Mouse (Mus musculus): ENCODE results near the gene Ifitm7. TPM values are rescaled to one million over a fixed set of nuclear protein-coding genes. Genes with fewer than 3 reads are reported as not detected.

Ifitm7 gene
- polyA plus RNA-seq, 1 experiment: 10.1 TPM

GRCm38 (mm10) chr16:14025091-14025990 lies 38.7 kb upstream of the Ifitm7 start:
- H3K27me3 ChIP-seq (ENCODE audit: control insufficient read depth, insufficient read depth, low read length, poor library complexity, severe bottlenecking): no peaks in the 10 kb centered on the region
- no peak overlapping the region for H3K9ac ChIP-seq (ENCODE audit: low read depth, poor library complexity, severe bottlenecking)
- no peaks in the 10 kb centered on the region for H3K9me3 ChIP-seq (replicated peaks; ENCODE audit: control insufficient read depth, insufficient read depth, low read length, poor library complexity, severe bottlenecking)
- TF ChIP-seq EP300 (IDR thresholded peaks at IDR 0.05; ENCODE audit: insufficient read depth, low read depth, low read length) (no peak), POLR2A (IDR thresholded peaks at IDR 0.05; ENCODE audit: insufficient read depth, low read length) (no peak), CTCF (IDR thresholded peaks at IDR 0.05; ENCODE audit: low read depth, low read length) (no peak)
- no peak overlapping the region for H3K4me3 ChIP-seq (ENCODE audit: low read depth, low read length)
- no peaks in the 10 kb centered on the region for H3K36me3 ChIP-seq (ENCODE audit: control insufficient read depth, insufficient read depth, low read length, poor library complexity, severe bottlenecking)
- H3K27ac ChIP-seq (ENCODE audit: insufficient read depth, low read length): peak overlapping the region; percentile 51
- H3K4me1 ChIP-seq (ENCODE audit: control insufficient read depth, insufficient read depth, low read length): peaks cover 4% of the 10 kb centered on the region

GRCm38 (mm10) chr16:14021166-14021822 lies 34.6 kb upstream of the Ifitm7 start:
- Histone ChIP-seq H3K4me3 (ENCODE audit: low read depth, low read length) (no peak overlapping the region), H3K27me3 (ENCODE audit: control insufficient read depth, insufficient read depth, low read length, poor library complexity, severe bottlenecking) (no peaks in the 10 kb centered on the region), H3K27ac (ENCODE audit: insufficient read depth, low read length) (peak overlapping the region; percentile 64; the same call in 1 of the 2 replicates), H3K9ac (ENCODE audit: low read depth, poor library complexity, severe bottlenecking) (no peak overlapping the region), H3K4me1 (ENCODE audit: control insufficient read depth, insufficient read depth, low read length) (peaks cover 4% of the 10 kb centered on the region), H3K36me3 (ENCODE audit: control insufficient read depth, insufficient read depth, low read length, poor library complexity, severe bottlenecking) (no peaks in the 10 kb centered on the region), H3K9me3 (replicated peaks; ENCODE audit: control insufficient read depth, insufficient read depth, low read length, poor library complexity, severe bottlenecking) (no peaks in the 10 kb centered on the region)
- TF ChIP-seq POLR2A (IDR thresholded peaks at IDR 0.05; ENCODE audit: insufficient read depth, low read length) (no peak), CTCF (IDR thresholded peaks at IDR 0.05; ENCODE audit: low read depth, low read length) (no peak)

DNA sequence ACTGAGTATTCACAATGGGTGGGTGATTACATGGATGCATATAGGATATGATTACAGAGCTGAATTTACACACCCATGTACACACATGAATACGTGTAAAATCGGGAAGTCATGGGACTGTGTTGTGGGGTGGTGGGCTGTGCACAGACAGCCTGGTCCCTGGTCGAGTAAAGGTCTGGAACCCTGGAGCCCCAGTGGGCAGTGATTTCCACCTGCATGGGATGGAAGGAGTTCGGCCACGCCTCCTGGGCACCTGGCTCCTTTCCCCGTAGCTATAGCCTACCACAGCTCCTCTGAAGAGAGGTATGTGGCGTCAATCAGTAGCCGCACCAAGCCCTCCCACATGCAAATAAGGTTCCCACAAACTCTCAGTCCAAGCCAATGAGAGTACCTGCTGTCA lies 30.6 kb upstream of the Ifitm7 start:
- Histone ChIP-seq H3K27me3 (ENCODE audit: control insufficient read depth, insufficient read depth, low read length, poor library complexity, severe bottlenecking) (no peaks in the 10 kb centered on the region), H3K4me1 (ENCODE audit: control insufficient read depth, insufficient read depth, low read length) (no peaks in the 10 kb centered on the region), H3K4me3 (ENCODE audit: low read depth, low read length) (no peak overlapping the region), H3K9me3 (replicated peaks; ENCODE audit: control insufficient read depth, insufficient read depth, low read length, poor library complexity, severe bottlenecking) (no peaks in the 10 kb centered on the region), H3K27ac (ENCODE audit: insufficient read depth, low read length) (no peak overlapping the region), H3K9ac (ENCODE audit: low read depth, poor library complexity, severe bottlenecking) (no peak overlapping the region), H3K36me3 (ENCODE audit: control insufficient read depth, insufficient read depth, low read length, poor library complexity, severe bottlenecking) (no peaks in the 10 kb centered on the region)
- TF ChIP-seq CTCF (IDR thresholded peaks at IDR 0.05; ENCODE audit: low read depth, low read length) (no peak), POLR2A (IDR thresholded peaks at IDR 0.05; ENCODE audit: insufficient read depth, low read length) (no peak), EP300 (IDR thresholded peaks at IDR 0.05; ENCODE audit: insufficient read depth, low read depth, low read length) (no peak)

GRCm38 (mm10) chr16:14009966-14010365 lies 23.3 kb upstream of the Ifitm7 start:
- TF ChIP-seq CTCF (IDR thresholded peaks at IDR 0.05; ENCODE audit: low read depth, low read length) (no peak), EP300 (IDR thresholded peaks at IDR 0.05; ENCODE audit: insufficient read depth, low read depth, low read length) (no peak), POLR2A (IDR thresholded peaks at IDR 0.05; ENCODE audit: insufficient read depth, low read length) (no peak)
- H3K27ac ChIP-seq (ENCODE audit: insufficient read depth, low read length): no peak overlapping the region

GRCm38 (mm10) chr16:14008708-14009107 lies 22.0 kb upstream of the Ifitm7 start:
- no peaks in the 10 kb centered on the region for H3K9me3 ChIP-seq (replicated peaks; ENCODE audit: control insufficient read depth, insufficient read depth, low read length, poor library complexity, severe bottlenecking)
- TF ChIP-seq EP300 (IDR thresholded peaks at IDR 0.05; ENCODE audit: insufficient read depth, low read depth, low read length) (no peak), CTCF (IDR thresholded peaks at IDR 0.05; ENCODE audit: low read depth, low read length) (no peak), POLR2A (IDR thresholded peaks at IDR 0.05; ENCODE audit: insufficient read depth, low read length) (no peak)
- no peak overlapping the region for H3K27ac ChIP-seq (ENCODE audit: insufficient read depth, low read length)
- H3K27me3 ChIP-seq (ENCODE audit: control insufficient read depth, insufficient read depth, low read length, poor library complexity, severe bottlenecking): no peaks in the 10 kb centered on the region
- H3K9ac ChIP-seq (ENCODE audit: low read depth, poor library complexity, severe bottlenecking): no peak overlapping the region
- no peaks in the 10 kb centered on the region for H3K4me1 ChIP-seq (ENCODE audit: control insufficient read depth, insufficient read depth, low read length)
- H3K36me3 ChIP-seq (ENCODE audit: control insufficient read depth, insufficient read depth, low read length, poor library complexity, severe bottlenecking): no peaks in the 10 kb centered on the region
- H3K4me3 ChIP-seq (ENCODE audit: low read depth, low read length): no peak overlapping the region

More at GRCm38 (mm10) chr16:14009966-14010365, 23.3 kb upstream of the Ifitm7 start:
- no peak overlapping the region for H3K9ac ChIP-seq (ENCODE audit: low read depth, poor library complexity, severe bottlenecking)
- no peak overlapping the region for H3K4me3 ChIP-seq (ENCODE audit: low read depth, low read length)
- H3K9me3 ChIP-seq (replicated peaks; ENCODE audit: control insufficient read depth, insufficient read depth, low read length, poor library complexity, severe bottlenecking): no peaks in the 10 kb centered on the region
- H3K4me1 ChIP-seq (ENCODE audit: control insufficient read depth, insufficient read depth, low read length): no peaks in the 10 kb centered on the region
- H3K36me3 ChIP-seq (ENCODE audit: control insufficient read depth, insufficient read depth, low read length, poor library complexity, severe bottlenecking): no peaks in the 10 kb centered on the region
- no peaks in the 10 kb centered on the region for H3K27me3 ChIP-seq (ENCODE audit: control insufficient read depth, insufficient read depth, low read length, poor library complexity, severe bottlenecking)

GRCm38 (mm10) chr16:14008081-14008480 lies 21.4 kb upstream of the Ifitm7 start:
- Histone ChIP-seq H3K4me3 (ENCODE audit: low read depth, low read length) (no peak overlapping the region), H3K9me3 (replicated peaks; ENCODE audit: control insufficient read depth, insufficient read depth, low read length, poor library complexity, severe bottlenecking) (no peaks in the 10 kb centered on the region), H3K9ac (ENCODE audit: low read depth, poor library complexity, severe bottlenecking) (no peak overlapping the region), H3K27me3 (ENCODE audit: control insufficient read depth, insufficient read depth, low read length, poor library complexity, severe bottlenecking) (no peaks in the 10 kb centered on the region), H3K4me1 (ENCODE audit: control insufficient read depth, insufficient read depth, low read length) (no peaks in the 10 kb centered on the region), H3K36me3 (ENCODE audit: control insufficient read depth, insufficient read depth, low read length, poor library complexity, severe bottlenecking) (no peaks in the 10 kb centered on the region), H3K27ac (ENCODE audit: insufficient read depth, low read length) (no peak overlapping the region)
- TF ChIP-seq EP300 (IDR thresholded peaks at IDR 0.05; ENCODE audit: insufficient read depth, low read depth, low read length) (no peak), POLR2A (IDR thresholded peaks at IDR 0.05; ENCODE audit: insufficient read depth, low read length) (no peak), CTCF (IDR thresholded peaks at IDR 0.05; ENCODE audit: low read depth, low read length) (no peak)
